Mouse (Mus musculus) liver, embryonic 14.5 days (tissue): ENCODE data around the gene Kcnq1. TPM values are rescaled to one million over a fixed set of nuclear protein-coding genes. Genes with fewer than 3 reads are reported as not detected.

ENCODE experiments used
- ATAC-seq: fragments of 200-750 bp; cut with Nextera tagmentation; 2 replicates; pipeline ENCODE4 v1.8.0; 2017; ENCODE audit warnings: moderate number of reproducible peaks, mild to moderate bottlenecking, moderate library complexity; ENCODE audit not compliant: insufficient read depth
- DNase-seq, 3 experiments: peaks; one replicate each; pipeline ENCODE4 v3.0.0-alpha.2; 2012 to 2013; ENCODE audit warnings: low read depth in 3 of 3, low spot score in 3 of 3
- H3K27ac ChIP-seq: fragments of 300-500 bp; sonication (generic); 2 replicates; pipeline ENCODE4 v1.5.1; 2014; ENCODE audit warnings: moderate library complexity, mild to moderate bottlenecking, control low read depth, inconsistent platforms
- H3K27me3 ChIP-seq: fragments of 300-500 bp; sonication (generic); 2 replicates; pipeline ENCODE4 v1.6.1; 2014; ENCODE audit warnings: mild to moderate bottlenecking, low read length, moderate library complexity; ENCODE audit not compliant: control insufficient read depth, insufficient read depth
- H3K36me3 ChIP-seq: fragments of 300-500 bp; sonication (generic); replicated peaks from 2 replicates; pipeline ENCODE4 v1.6.1; 2014; ENCODE audit warnings: low read depth; ENCODE audit not compliant: control insufficient read depth, insufficient read depth
- H3K4me1 ChIP-seq, 2 experiments: fragments of 200-500 bp in 1 of 2; fragments of 300-500 bp in 1 of 2; sonication (generic) in 1 of 2; replicated peaks; 2 replicates each; pipeline ENCODE4 v1.6.1; 2012 to 2014; ENCODE audit warnings: antibody characterized with exemption in 1 of 2, inconsistent platforms in 1 of 2, low read length in 1 of 2; ENCODE audit not compliant: control insufficient read depth in 2 of 2, insufficient read depth in 2 of 2
- H3K4me2 ChIP-seq: fragments of 300-500 bp; sonication (generic); 2 replicates; pipeline ENCODE4 v1.6.1; 2014; ENCODE audit warnings: low read depth, mild to moderate bottlenecking, control low read depth, moderate library complexity
- H3K4me3 ChIP-seq, 2 experiments: fragments of 200-500 bp in 1 of 2; fragments of 300-500 bp in 1 of 2; sonication (generic) in 1 of 2; 2 replicates each; pipeline ENCODE4 v1.5.1; 2012 to 2014; ENCODE audit warnings: low read depth in 2 of 2, low read length in 2 of 2, mild to moderate bottlenecking in 2 of 2, control low read depth in 1 of 2, inconsistent platforms in 1 of 2, moderate library complexity in 1 of 2; ENCODE audit not compliant: insufficient read depth in 1 of 2
- H3K9ac ChIP-seq: fragments of 300-500 bp; sonication (generic); replicated peaks from 2 replicates; pipeline ENCODE4 v1.6.1; 2014; ENCODE audit warnings: mild to moderate bottlenecking, control low read depth, moderate library complexity
- H3K9me3 ChIP-seq: fragments of 300-500 bp; sonication (generic); 2 replicates; pipeline ENCODE4 v1.6.1; 2016; ENCODE audit warnings: low read length, mixed read lengths; ENCODE audit not compliant: control insufficient read depth
- CTCF ChIP-seq: IDR thresholded peaks from 2 replicates; pipeline ENCODE4 v1.5.1; 2016; ENCODE audit warnings: antibody characterized with exemption, low read depth, control low read depth
- EP300 ChIP-seq: IDR thresholded peaks from 2 replicates; pipeline ENCODE4 v1.6.1; 2016; ENCODE audit warnings: antibody characterized with exemption, low read depth
- WGBS: fragments of 180-500 bp; shearing (Covaris S2); extraction: QIAGEN DNeasy Blood & Tissue Kit; methylation state at CpG from one replicate; pipeline ENCODE4 v1.1.7; 2014; ENCODE audit not compliant: insufficient replicate concordance; 5-methylcytosine and 5-hydroxymethylcytosine counted together
- polyA plus RNA-seq, 2 experiments: library from polyadenylated mRNA; depleted of rRNA in 1 of 2; stranded (reverse) in 1 of 2; unstranded in 1 of 2; fragments of >200 nt; fragmentation: Nextera tagmentation in 1 of 2; extraction: Ambion mirVana in 1 of 2; gene quantifications; 2 replicates each; pipeline versions ENCODE4 v1.2.1 to v1.2.3; 2012 to 2014

Gene Kcnq1
- polyA plus RNA-seq, 2 experiments = 0.12 to 0.41 TPM

DNA sequence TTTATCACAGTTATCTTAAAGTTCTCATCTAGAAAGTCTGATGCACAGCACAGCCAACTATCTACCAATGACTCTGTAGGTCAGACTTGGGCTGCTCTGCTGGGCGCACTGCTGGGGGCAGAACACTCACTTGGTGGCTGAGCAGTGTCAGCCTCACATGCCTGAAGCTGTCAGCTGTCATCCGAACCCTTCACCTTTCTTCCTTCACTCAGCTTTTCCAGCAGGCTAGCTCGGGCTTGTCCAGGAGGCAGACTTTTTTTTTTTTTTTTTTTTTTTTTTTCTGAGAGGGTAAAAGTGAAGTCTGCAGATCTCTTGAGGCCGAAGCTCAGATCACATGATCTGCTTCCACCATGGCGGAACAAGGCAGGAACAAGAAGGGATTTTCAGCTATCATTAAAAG is 249.7 kb downstream of the Kcnq1 start:
- Histone ChIP-seq H3K27me3 (no peaks in the 10 kb centered on the region), H3K36me3 (no peaks in the 10 kb centered on the region)
- 49% methylated on average over 5 of the region's 5 CpGs for WGBS

DNA sequence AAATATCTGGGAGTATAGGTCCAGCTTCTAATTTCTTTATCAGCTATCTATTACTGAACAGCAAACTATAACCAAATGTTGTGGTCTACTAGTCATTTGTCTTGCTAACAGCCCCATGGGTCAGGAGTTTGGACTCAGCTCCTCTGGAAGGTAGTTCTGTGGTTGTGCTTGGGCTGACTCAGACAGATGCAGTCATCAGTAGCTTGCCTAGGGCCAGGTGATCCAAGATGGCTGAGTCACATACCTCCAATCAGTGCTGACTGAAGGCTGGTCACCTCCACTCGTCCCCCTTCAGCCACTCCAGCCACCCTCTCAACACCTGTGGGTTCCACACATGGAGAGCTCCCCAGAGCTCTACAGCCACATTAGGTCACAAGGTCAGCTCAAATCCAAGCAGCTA is 250.9 kb downstream of the Kcnq1 start:
- Histone ChIP-seq H3K4me1 (no peaks in the 10 kb centered on the region; a peak in 1 of 4 replicates), H3K36me3 (no peaks in the 10 kb centered on the region), H3K9ac (no peak overlapping the region), H3K4me3 (no peak overlapping the region), H3K27ac (no peak overlapping the region), H3K4me2 (no peak overlapping the region), H3K9me3 (no peaks in the 10 kb centered on the region), H3K27me3 (no peaks in the 10 kb centered on the region)
- TF ChIP-seq CTCF (no peak), EP300 (no peak)
- no peak for DNase-seq
- no peak for ATAC-seq
- 35% methylated on average over 1 of the region's 1 CpGs for WGBS

More for the DNA sequence above, 249.7 kb downstream of the Kcnq1 start:
- Histone ChIP-seq H3K9me3 (no peaks in the 10 kb centered on the region), H3K27ac (no peak overlapping the region), H3K4me1 (no peaks in the 10 kb centered on the region; a peak in 1 of 4 replicates), H3K9ac (no peak overlapping the region), H3K4me3 (no peak overlapping the region), H3K4me2 (no peak overlapping the region)
- TF ChIP-seq CTCF (no peak), EP300 (no peak)
- no peak for DNase-seq
- no peak for ATAC-seq

DNA sequence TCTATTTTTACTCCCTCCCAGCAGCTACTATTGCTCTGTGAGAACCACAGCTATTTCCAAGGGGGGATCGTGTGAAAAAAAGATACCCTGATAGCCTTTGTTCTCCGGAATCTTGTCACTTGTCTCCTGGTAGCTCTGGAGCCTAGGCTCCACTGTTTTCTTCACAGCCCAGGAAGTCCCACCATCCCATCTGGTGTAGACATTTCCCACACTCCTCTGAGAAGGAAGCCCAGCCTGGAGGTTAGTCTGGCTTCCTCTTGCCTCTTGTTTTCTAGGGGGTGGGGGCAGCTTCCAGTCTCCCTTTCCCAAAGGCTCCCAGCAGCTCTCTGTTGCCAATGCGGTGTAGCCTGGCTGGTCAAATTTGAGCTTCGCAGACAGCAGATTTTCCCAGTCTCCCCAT is 251.7 kb downstream of the Kcnq1 start:
- Histone ChIP-seq H3K4me2 (no peak overlapping the region), H3K9ac (no peak overlapping the region), H3K27ac (no peak overlapping the region), H3K36me3 (no peaks in the 10 kb centered on the region), H3K4me1 (no peaks in the 10 kb centered on the region; a peak in 1 of 4 replicates), H3K27me3 (no peaks in the 10 kb centered on the region), H3K9me3 (no peaks in the 10 kb centered on the region), H3K4me3 (no peak overlapping the region)
- WGBS = 39% methylated on average over 4 of the region's 4 CpGs
- TF ChIP-seq CTCF (no peak), EP300 (no peak)
- no peak for ATAC-seq
- no peak for DNase-seq

DNA sequence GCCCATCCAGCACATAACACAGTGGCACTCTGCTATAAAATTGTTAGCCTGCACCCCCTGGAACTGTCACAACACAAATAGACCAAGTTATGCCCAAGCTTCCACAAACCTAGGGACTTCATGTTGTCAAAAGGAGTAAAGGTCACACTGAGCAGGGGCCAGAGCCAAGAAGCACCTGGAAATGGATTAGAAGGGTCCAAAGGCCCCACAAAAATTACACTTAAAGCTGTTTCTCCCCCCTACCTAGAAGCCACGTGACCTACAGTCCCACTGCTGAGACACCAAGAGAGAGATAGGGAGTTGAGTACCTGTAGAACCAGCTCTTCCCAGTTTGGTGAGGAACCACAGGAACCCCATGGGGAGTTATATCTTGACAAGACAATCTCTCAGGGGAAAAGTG is 253.6 kb downstream of the Kcnq1 start:
- Histone ChIP-seq H3K36me3 (no peaks in the 10 kb centered on the region), H3K27ac (no peak overlapping the region), H3K27me3 (no peaks in the 10 kb centered on the region), H3K4me2 (no peak overlapping the region), H3K9ac (no peak overlapping the region), H3K4me3 (no peak overlapping the region), H3K4me1 (peaks cover 0 to 9% of the 10 kb centered on the region in 2 experiments; a peak in 2 of 4 replicates), H3K9me3 (no peaks in the 10 kb centered on the region)
- 27% methylated on average over 1 of the region's 1 CpGs for WGBS
- ATAC-seq (no peak), DNase-seq (no peak)
- no peak for TF ChIP-seq CTCF
- no peak for TF ChIP-seq EP300

DNA sequence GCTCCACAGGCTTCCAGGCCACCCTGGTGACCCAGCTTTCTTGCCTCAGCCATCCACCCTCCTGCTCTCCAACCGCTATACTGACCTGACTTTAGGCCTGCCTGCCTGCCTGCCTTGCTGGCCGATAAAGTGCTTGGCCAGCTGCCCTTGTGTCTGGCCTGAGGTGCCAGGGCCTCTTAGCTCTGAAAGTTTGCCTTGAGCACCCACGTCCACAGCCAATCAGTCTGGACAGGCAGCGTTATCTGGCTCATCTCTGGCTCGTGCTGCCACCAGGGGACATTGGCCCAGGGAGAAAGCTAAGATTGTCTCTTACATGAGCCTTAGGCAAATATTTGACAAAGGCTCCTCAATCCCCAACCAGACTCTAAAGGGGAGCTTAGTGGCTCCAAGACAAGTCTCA is 254.6 kb downstream of the Kcnq1 start:
- Histone ChIP-seq H3K9me3 (no peaks in the 10 kb centered on the region), H3K36me3 (no peaks in the 10 kb centered on the region), H3K27ac (no peak overlapping the region), H3K9ac (no peak overlapping the region), H3K27me3 (no peaks in the 10 kb centered on the region), H3K4me2 (no peak overlapping the region), H3K4me3 (no peak overlapping the region), H3K4me1 (peaks cover 0 to 11% of the 10 kb centered on the region in 2 experiments; a peak in 2 of 4 replicates)
- TF ChIP-seq EP300 (no peak), CTCF (no peak)
- ATAC-seq (no peak), DNase-seq (no peak)
- WGBS = 41% methylated on average over 5 of the region's 5 CpGs
